Mouse (Mus musculus) stomach, embryonic 14.5 days (tissue): Measurements from ENCODE around the gene Lpar3. TPM values are rescaled to one million over a fixed set of nuclear protein-coding genes. Genes with fewer than 3 reads are reported as not detected.

Experiments used
- ATAC-seq: fragments of 200-750 bp; cut with Nextera tagmentation; 2 replicates; pipeline ENCODE4 v1.8.0; 2017; ENCODE audit warnings: low read depth, moderate TSS enrichment; ENCODE audit not compliant: insufficient number of reproducible peaks, insufficient read depth, low FRiP score
- H3K27ac ChIP-seq: fragments of 300-500 bp; sonication (generic); 2 replicates; pipeline ENCODE4 v1.5.1; 2014; ENCODE audit warnings: mild to moderate bottlenecking, low read length, moderate library complexity, mixed read lengths
- H3K27me3 ChIP-seq: fragments of 300-500 bp; sonication (generic); 2 replicates; pipeline ENCODE4 v1.6.1; 2014; ENCODE audit warnings: low read length, control low read depth, mixed read lengths; ENCODE audit not compliant: control insufficient read depth, insufficient read depth
- H3K36me3 ChIP-seq: fragments of 300-500 bp; sonication (generic); 2 replicates; pipeline ENCODE4 v1.6.1; 2014; ENCODE audit warnings: mild to moderate bottlenecking, control low read depth, low read length, moderate library complexity, mixed read lengths; ENCODE audit not compliant: control insufficient read depth, insufficient read depth
- H3K4me1 ChIP-seq: fragments of 300-500 bp; sonication (generic); 2 replicates; pipeline ENCODE4 v1.6.1; 2014; ENCODE audit warnings: low read length, control low read depth, mixed read lengths; ENCODE audit not compliant: control insufficient read depth, insufficient read depth
- H3K4me2 ChIP-seq: fragments of 300-500 bp; sonication (generic); replicated peaks from 2 replicates; pipeline ENCODE4 v1.6.1; 2014; ENCODE audit warnings: low read depth, low read length, control low read depth
- H3K4me3 ChIP-seq: fragments of 300-500 bp; sonication (generic); 2 replicates; pipeline ENCODE4 v1.5.1; 2014; ENCODE audit warnings: low read depth, low read length, control low read depth
- H3K9ac ChIP-seq: fragments of 300-500 bp; sonication (generic); replicated peaks from 2 replicates; pipeline ENCODE4 v1.6.1; 2014; ENCODE audit warnings: low read depth, mild to moderate bottlenecking, control low read depth, low read length, moderate library complexity, mixed read lengths
- H3K9me3 ChIP-seq: fragments of 300-500 bp; sonication (generic); 2 replicates; pipeline ENCODE4 v1.6.1; 2016; ENCODE audit warnings: low read depth, low read length, control low read depth; ENCODE audit not compliant: control insufficient read depth
- WGBS: fragments of 180-500 bp; shearing (Covaris S2); extraction: QIAGEN DNeasy Blood & Tissue Kit; methylation state at CpG from one replicate; pipeline ENCODE4 v1.1.7; 2014; 5-methylcytosine and 5-hydroxymethylcytosine counted together
- polyA plus RNA-seq: library from polyadenylated mRNA; unstranded; fragments of >200 nt; fragmentation: Nextera tagmentation; extraction: Ambion mirVana; gene quantifications from 2 replicates; pipeline ENCODE4 v1.2.1, GENCODE M21; 2014

Lpar3 gene
- polyA plus RNA-seq, 1 experiment from 2014 or later, result 1.2 TPM

- Histone ChIP-seq H3K27ac (no peak overlapping the region), H3K27me3 (no peaks in the 10 kb centered on the region), H3K4me1 (no peaks in the 10 kb centered on the region), H3K4me3 (no peak overlapping the region), H3K9ac (no peak overlapping the region), H3K36me3 (no peaks in the 10 kb centered on the region), H3K9me3 (no peaks in the 10 kb centered on the region), H3K4me2 (no peak overlapping the region)
- 38% methylated on average over 8 of the region's 8 CpGs for WGBS
- ATAC-seq, result no peak
Observed at GRCm38 (mm10) chr3:146236280-146236679, 15.5 kb downstream of the Lpar3 start.

GRCm38 (mm10) chr3:146237676-146238075 lies 16.9 kb downstream of the Lpar3 start:
- H3K27ac ChIP-seq, result no peak overlapping the region
- no peaks in the 10 kb centered on the region for H3K27me3 ChIP-seq
- no peaks in the 10 kb centered on the region for H3K36me3 ChIP-seq
- no peak for ATAC-seq
- 72% methylated on average over 5 of the region's 5 CpGs for WGBS
- no peaks in the 10 kb centered on the region for H3K9me3 ChIP-seq
- no peak overlapping the region for H3K4me3 ChIP-seq
- H3K4me2 ChIP-seq, result no peak overlapping the region
- no peaks in the 10 kb centered on the region for H3K4me1 ChIP-seq
- H3K9ac ChIP-seq, result no peak overlapping the region

DNA sequence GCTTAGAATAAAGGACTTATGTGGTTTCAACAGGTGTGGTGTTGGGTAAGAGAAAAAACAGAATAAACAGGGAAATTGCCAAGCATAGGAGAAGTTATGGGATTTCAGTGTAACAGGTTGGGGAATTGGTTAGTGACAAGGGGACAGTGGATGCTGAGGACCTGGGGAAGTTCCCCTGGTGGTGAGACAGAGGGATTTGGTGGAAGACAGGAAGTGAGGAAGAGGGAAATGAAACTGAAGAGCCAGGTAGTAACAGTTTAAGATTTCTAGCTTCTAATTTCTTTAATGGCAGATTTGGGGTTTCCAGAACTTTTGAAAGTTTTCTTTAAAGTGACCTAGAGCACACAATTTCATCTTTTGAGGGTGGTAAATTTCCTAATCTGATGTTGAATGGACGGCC lies 23.9 kb downstream of the Lpar3 start:
- no peaks in the 10 kb centered on the region for H3K4me1 ChIP-seq
- H3K9me3 ChIP-seq, result no peaks in the 10 kb centered on the region
- no peak overlapping the region for H3K4me2 ChIP-seq
- no peak overlapping the region for H3K27ac ChIP-seq
- H3K4me3 ChIP-seq, result no peak overlapping the region
- H3K27me3 ChIP-seq, result no peaks in the 10 kb centered on the region
- no peak overlapping the region for H3K9ac ChIP-seq
- ATAC-seq, result no peak
- WGBS, result 96% methylated on average over 1 of the region's 1 CpGs
- no peaks in the 10 kb centered on the region for H3K36me3 ChIP-seq

DNA sequence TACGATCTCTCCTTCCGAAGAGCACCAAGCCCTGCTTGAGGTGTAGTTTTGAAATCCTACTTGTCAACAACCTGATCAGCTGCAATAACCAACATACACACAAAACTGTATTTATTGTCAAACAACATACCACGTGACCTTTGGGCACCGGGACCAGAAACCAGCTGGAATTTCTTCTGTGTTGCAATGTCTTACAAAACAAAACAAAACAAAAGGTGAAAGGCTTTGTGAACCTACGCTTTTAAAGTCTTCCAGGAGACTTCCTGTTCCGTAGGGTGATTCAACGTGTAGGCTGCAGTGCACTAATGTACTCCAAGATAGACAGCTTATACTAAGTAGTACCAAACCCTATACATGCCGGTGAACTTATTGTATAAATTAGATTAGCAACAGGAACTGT lies 25.8 kb downstream of the Lpar3 start:
- Histone ChIP-seq H3K4me3 (no peak overlapping the region), H3K4me2 (no peak overlapping the region), H3K9ac (no peak overlapping the region), H3K27me3 (no peaks in the 10 kb centered on the region), H3K27ac (no peak overlapping the region), H3K4me1 (no peaks in the 10 kb centered on the region), H3K36me3 (no peaks in the 10 kb centered on the region), H3K9me3 (no peaks in the 10 kb centered on the region)
- no peak for ATAC-seq
- 73% methylated on average over 8 of the region's 8 CpGs for WGBS

DNA sequence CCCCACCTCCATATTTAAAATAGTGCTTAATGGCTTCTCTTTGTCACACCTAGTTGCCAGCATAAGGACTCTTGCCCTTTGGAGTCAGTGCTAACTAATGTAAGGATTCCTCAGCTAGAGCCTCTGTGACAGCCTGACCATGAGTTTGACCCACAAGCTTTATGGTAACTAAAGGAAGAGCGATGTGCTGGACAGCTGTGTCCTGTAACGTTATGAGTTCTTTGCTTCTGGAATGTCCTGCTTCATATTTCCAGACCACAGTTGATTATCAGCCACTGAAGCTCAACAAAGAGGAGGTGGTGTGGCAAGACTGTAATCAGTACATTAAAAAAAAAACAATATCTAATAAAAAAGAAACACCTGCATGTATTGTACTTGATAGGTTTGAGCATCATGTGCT lies 26.2 kb downstream of the Lpar3 start:
- no peak overlapping the region for H3K27ac ChIP-seq
- WGBS, result 47% methylated on average over 2 of the region's 2 CpGs
- no peaks in the 10 kb centered on the region for H3K27me3 ChIP-seq
- H3K4me2 ChIP-seq, result no peak overlapping the region
- no peak overlapping the region for H3K4me3 ChIP-seq
- H3K4me1 ChIP-seq, result no peaks in the 10 kb centered on the region
- H3K36me3 ChIP-seq, result no peaks in the 10 kb centered on the region
- no peak overlapping the region for H3K9ac ChIP-seq
- no peaks in the 10 kb centered on the region for H3K9me3 ChIP-seq
- no peak for ATAC-seq

DNA sequence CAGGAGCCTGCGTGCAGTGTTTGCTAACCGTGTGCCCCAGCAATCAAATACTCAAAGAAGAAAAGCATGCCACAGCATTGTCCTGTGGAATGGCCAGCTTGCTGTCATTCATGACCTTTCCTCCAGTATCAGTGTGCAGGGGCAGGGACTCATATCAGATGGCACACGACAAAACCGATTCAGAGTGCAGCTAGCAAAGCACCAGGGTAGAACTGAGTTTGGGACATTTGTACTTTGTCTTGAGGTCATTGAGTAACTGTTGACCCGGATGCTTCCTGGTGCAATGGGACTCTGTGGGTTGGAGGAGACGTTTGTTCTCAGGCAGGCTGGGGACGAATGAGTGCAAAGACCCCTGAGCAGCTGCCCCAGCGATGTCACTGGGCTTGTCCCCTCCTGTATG lies 29.1 kb downstream of the Lpar3 start:
- no peak for ATAC-seq
- Histone ChIP-seq H3K27ac (no peak overlapping the region), H3K9ac (no peak overlapping the region), H3K4me3 (no peak overlapping the region), H3K27me3 (no peaks in the 10 kb centered on the region), H3K4me2 (no peak overlapping the region), H3K4me1 (no peaks in the 10 kb centered on the region), H3K9me3 (no peaks in the 10 kb centered on the region), H3K36me3 (no peaks in the 10 kb centered on the region)
- WGBS, result 67% methylated on average over 8 of the region's 8 CpGs

- Histone ChIP-seq H3K36me3 (no peaks in the 10 kb centered on the region), H3K9ac (no peak overlapping the region), H3K4me1 (no peaks in the 10 kb centered on the region), H3K27me3 (no peaks in the 10 kb centered on the region), H3K27ac (no peak overlapping the region), H3K9me3 (no peaks in the 10 kb centered on the region), H3K4me3 (no peak overlapping the region), H3K4me2 (no peak overlapping the region)
- WGBS, result 71% methylated on average over 6 of the region's 6 CpGs
- ATAC-seq, result no peak
Observed at GRCm38 (mm10) chr3:146251771-146252170, 31.0 kb downstream of the Lpar3 start.

DNA sequence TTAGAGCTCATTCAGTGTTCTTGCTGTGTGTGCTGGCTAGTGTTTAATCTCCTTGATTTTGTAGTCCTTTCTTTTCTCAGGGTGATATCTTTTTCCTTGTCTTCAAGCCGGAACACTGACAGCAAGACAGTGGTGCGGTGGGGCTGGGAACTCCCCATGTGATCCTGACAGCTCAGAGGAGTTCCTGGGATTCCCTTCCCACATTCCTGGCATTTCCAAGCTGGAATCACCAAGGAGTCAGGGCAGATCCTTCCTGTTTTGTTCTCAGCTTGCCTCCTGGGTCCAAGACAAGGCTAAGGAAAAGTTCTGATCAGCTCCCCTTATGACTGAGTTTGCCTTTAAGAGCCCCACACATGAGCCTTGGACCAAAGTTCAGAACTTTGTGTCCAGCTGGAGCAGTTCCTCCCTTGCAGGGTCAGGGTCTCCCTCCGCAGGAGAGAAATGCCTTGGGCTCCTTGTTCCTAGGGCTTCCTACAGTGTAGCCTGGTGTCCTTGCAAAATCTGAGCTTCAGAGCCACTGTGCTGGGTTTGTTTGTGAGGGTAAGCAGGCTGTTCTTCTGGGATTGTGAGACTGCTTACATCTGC lies 33.1 kb downstream of the Lpar3 start:
- no peaks in the 10 kb centered on the region for H3K36me3 ChIP-seq
- WGBS, result 18% methylated on average over 3 of the region's 3 CpGs
- H3K4me2 ChIP-seq, result no peak overlapping the region
- no peak overlapping the region for H3K27ac ChIP-seq
- no peak overlapping the region for H3K4me3 ChIP-seq
- H3K4me1 ChIP-seq, result no peaks in the 10 kb centered on the region
- H3K9me3 ChIP-seq, result no peaks in the 10 kb centered on the region
- H3K9ac ChIP-seq, result no peak overlapping the region
- ATAC-seq, result no peak
- no peaks in the 10 kb centered on the region for H3K27me3 ChIP-seq

DNA sequence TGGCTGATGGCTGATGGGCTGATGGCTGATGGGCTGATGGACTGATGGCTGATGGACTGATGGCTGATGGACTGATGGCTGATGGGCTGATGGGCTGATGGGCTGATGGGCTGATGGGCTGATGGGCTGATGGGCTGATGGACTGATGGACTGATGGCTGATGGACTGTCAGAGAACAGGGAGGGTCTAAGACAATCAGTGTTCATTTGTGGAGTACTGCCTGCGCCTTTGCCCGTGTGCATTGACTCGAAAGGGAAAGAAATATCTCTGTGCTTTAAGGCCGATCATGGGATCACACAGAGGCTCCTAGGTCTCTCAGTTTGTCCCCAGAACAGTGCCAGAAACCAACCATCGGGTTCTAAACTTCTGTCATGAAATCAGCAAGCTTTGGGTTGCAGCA lies 34.4 kb downstream of the Lpar3 start:
- Histone ChIP-seq H3K27me3 (no peaks in the 10 kb centered on the region), H3K4me3 (no peak overlapping the region), H3K4me1 (no peaks in the 10 kb centered on the region), H3K36me3 (no peaks in the 10 kb centered on the region), H3K27ac (no peak overlapping the region), H3K4me2 (no peak overlapping the region), H3K9me3 (no peaks in the 10 kb centered on the region), H3K9ac (no peak overlapping the region)
- 90% methylated on average over 5 of the region's 5 CpGs for WGBS
- no peak for ATAC-seq
